13 mouse cellular contexts compared by ENCODE assay signal in the genomic region with DNA sequence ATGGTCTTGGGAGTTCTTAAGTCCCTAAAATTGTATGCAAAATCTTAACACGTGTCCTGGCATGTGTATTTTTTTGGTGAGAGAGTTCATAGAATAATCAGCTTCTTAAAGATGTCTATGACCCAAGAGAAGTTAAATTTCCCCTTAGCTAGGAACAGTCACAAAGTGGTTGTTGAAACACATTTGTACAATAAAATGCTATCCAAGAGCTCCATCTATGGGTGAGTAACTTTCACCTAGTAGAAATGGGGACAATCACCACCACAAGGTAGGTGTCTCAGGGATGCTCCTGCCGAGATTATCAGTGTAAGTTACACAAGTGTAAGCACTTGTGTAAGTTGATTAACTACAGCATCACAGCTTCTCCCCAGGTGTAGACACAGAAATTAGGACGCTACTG.
DNase-seq lines count a peak whose midpoint lies in the region; ATAC-seq and TF ChIP-seq lines count a peak whose summit lies in the region.
"Had no signal": no experiment of that assay in that cellular context is flagged by ENCODE, and none has a peak within 500 bp of the region (broad histone marks: within the 10 kb centered on the region; RNA-seq: fewer than 3 reads in every experiment).

No protein-coding gene starts in this region.

- peaks cover 40% of the 10 kb centered on the region for H3K36me3 ChIP-seq in intestine, postnatal 0 days (ENCODE audit: control insufficient read depth, insufficient read depth)
- H3K36me3 ChIP-seq in intestine, embryonic 16.5 days (ENCODE audit: control insufficient read depth, insufficient read depth, low read length), result no peaks in the 10 kb centered on the region
- peaks cover 17% of the 10 kb centered on the region; the same call in 1 of the 2 replicates for H3K36me3 ChIP-seq in neural tube, embryonic 15.5 days
- H3K36me3 ChIP-seq in forebrain, embryonic 12.5 days (replicated peaks), result peaks cover 36% of the 10 kb centered on the region

- H3K4me2 ChIP-seq in intestine, postnatal 0 days (replicated peaks; ENCODE audit: low read depth), result no peak overlapping the region
- no peak overlapping the region for H3K4me2 ChIP-seq in intestine, embryonic 16.5 days (ENCODE audit: low read depth, low read length)
- H3K4me2 ChIP-seq in neural tube, embryonic 15.5 days, result no peak overlapping the region
- no peak overlapping the region for H3K4me2 ChIP-seq in forebrain, embryonic 12.5 days
- H3K4me2 ChIP-seq: embryonic facial prominence, embryonic 13.5 days; hindbrain, embryonic 12.5 days; liver, embryonic 13.5 days had no signal

- peak; percentile 3 for DNase-seq in neural tube, embryonic 10.5 days (ENCODE audit: extremely low spot score, low spot score)
- no peak for DNase-seq in Patski (ENCODE audit: low read depth, low spot score)
- DNase-seq in naive thymus-derived CD4-positive, alpha-beta T cell, adult 2 months (ENCODE audit: low read depth), result peak; percentile 18
- DNase-seq in heart, postnatal 4 days, result no peak
- DNase-seq: layer of hippocampus, adult 9-11 months; liver, embryonic 13.5 days had no signal

- H3K4me1 ChIP-seq in intestine, postnatal 0 days (replicated peaks; ENCODE audit: control insufficient read depth, insufficient read depth, low read length), result no peaks in the 10 kb centered on the region
- H3K4me1 ChIP-seq in intestine, embryonic 16.5 days (ENCODE audit: control insufficient read depth, insufficient read depth, low read length), result no peaks in the 10 kb centered on the region
- H3K4me1 ChIP-seq in neural tube, embryonic 15.5 days, result no peaks in the 10 kb centered on the region
- no peaks in the 10 kb centered on the region for H3K4me1 ChIP-seq in forebrain, embryonic 12.5 days
- H3K4me1 ChIP-seq: embryonic facial prominence, embryonic 13.5 days; hindbrain, embryonic 12.5 days; liver, embryonic 13.5 days had no signal

- POLR2A ChIA-PET in Patski (lab: Charles Lee), result interaction anchor here (0.8 kb wide), 1 partner anchor 10 kb away, joined by 3 read pairs; no protein-coding TSS in a partner anchor

- H3K27ac ChIP-seq in intestine, postnatal 0 days (ENCODE audit: low read depth, low read length), result no peak overlapping the region
- H3K27ac ChIP-seq in intestine, embryonic 16.5 days (ENCODE audit: low read length), result no peak overlapping the region
- no peak overlapping the region for H3K27ac ChIP-seq in neural tube, embryonic 15.5 days (replicated peaks)
- no peak overlapping the region for H3K27ac ChIP-seq in forebrain, embryonic 12.5 days
- H3K27ac ChIP-seq: embryonic facial prominence, embryonic 13.5 days; hindbrain, embryonic 12.5 days; liver, embryonic 13.5 days had no signal

- H3K4me3 ChIP-seq in intestine, postnatal 0 days (ENCODE audit: low read depth, low read length), result no peak overlapping the region
- H3K4me3 ChIP-seq in intestine, embryonic 16.5 days (ENCODE audit: low read length), result no peak overlapping the region
- H3K4me3 ChIP-seq in neural tube, embryonic 15.5 days (replicated peaks), result no peak overlapping the region
- H3K4me3 ChIP-seq in forebrain, embryonic 12.5 days (replicated peaks), result no peak overlapping the region
- H3K4me3 ChIP-seq: embryonic facial prominence, embryonic 13.5 days; hindbrain, embryonic 12.5 days; liver, embryonic 13.5 days had no signal

- peak; percentile 69 for TF ChIP-seq CTCF in intestine, postnatal 0 days (IDR thresholded peaks at IDR 0.05; ENCODE audit: low read depth)
- TF ChIP-seq CTCF in Patski (IDR thresholded peaks at IDR 0.05), result peak; percentile 57

- H3K27me3 ChIP-seq in intestine, postnatal 0 days (replicated peaks; ENCODE audit: control insufficient read depth, insufficient read depth, low read length), result no peaks in the 10 kb centered on the region
- H3K27me3 ChIP-seq in intestine, embryonic 16.5 days (replicated peaks; ENCODE audit: control insufficient read depth, insufficient read depth, low read length), result no peaks in the 10 kb centered on the region
- no peaks in the 10 kb centered on the region for H3K27me3 ChIP-seq in neural tube, embryonic 15.5 days (replicated peaks)
- no peaks in the 10 kb centered on the region for H3K27me3 ChIP-seq in Patski
- H3K27me3 ChIP-seq in forebrain, embryonic 12.5 days, result no peaks in the 10 kb centered on the region
- H3K27me3 ChIP-seq: embryonic facial prominence, embryonic 13.5 days; hindbrain, embryonic 12.5 days; liver, embryonic 13.5 days had no signal

- WGBS in intestine, postnatal 0 days, result 57% methylated on average over 3 of the region's 3 CpGs
- 65% methylated on average over 3 of the region's 3 CpGs for WGBS in intestine, embryonic 16.5 days
- 78% methylated on average over 3 of the region's 3 CpGs for WGBS in neural tube, embryonic 15.5 days
- WGBS in forebrain, embryonic 12.5 days, result 76% methylated on average over 3 of the region's 3 CpGs

- no peak for ATAC-seq in intestine, postnatal 0 days
- no peak for ATAC-seq in intestine, embryonic 16.5 days
- no peak for ATAC-seq in neural tube, embryonic 15.5 days (ENCODE audit: low FRiP score)
- no peak for ATAC-seq in Patski
- ATAC-seq in forebrain, embryonic 12.5 days (ENCODE audit: low FRiP score), result no peak
- ATAC-seq: midbrain, embryonic 16.5 days had no signal

- H3K9ac ChIP-seq in intestine, postnatal 0 days (ENCODE audit: low read depth, low read length), result no peak overlapping the region
- no peak overlapping the region for H3K9ac ChIP-seq in intestine, embryonic 16.5 days (ENCODE audit: low read depth, low read length)
- no peak overlapping the region for H3K9ac ChIP-seq in neural tube, embryonic 15.5 days (replicated peaks)
- H3K9ac ChIP-seq in forebrain, embryonic 12.5 days, result no peak overlapping the region
- H3K9ac ChIP-seq: embryonic facial prominence, embryonic 13.5 days; hindbrain, embryonic 12.5 days; liver, embryonic 13.5 days had no signal

- no peaks in the 10 kb centered on the region for H3K9me3 ChIP-seq in intestine, postnatal 0 days (ENCODE audit: control insufficient read depth)
- H3K9me3 ChIP-seq in intestine, embryonic 16.5 days (ENCODE audit: control insufficient read depth, low read length), result no peaks in the 10 kb centered on the region
- no peaks in the 10 kb centered on the region for H3K9me3 ChIP-seq in neural tube, embryonic 15.5 days (replicated peaks)
- no peaks in the 10 kb centered on the region for H3K9me3 ChIP-seq in forebrain, embryonic 12.5 days
- H3K9me3 ChIP-seq: embryonic facial prominence, embryonic 13.5 days; hindbrain, embryonic 12.5 days; liver, embryonic 13.5 days had no signal

- in situ Hi-C loops in Patski (cut with MboI; ENCODE audit: low pct_unique_long_range_greater_than_20kb), result no loop called here

- CTCF ChIA-PET in Patski (lab: Charles Lee), result interaction anchor here (1.0 to 4.2 kb wide), 13 partner anchors 9 to 152 kb away, joined by 3 to 37 read pairs (median 5); no protein-coding TSS in a partner anchor

Comparison
In these comparisons a context has a peak if more than half of its experiments do, and no peak if none do; other contexts are left out.
1. DNase-seq: peak in neural tube, embryonic 10.5 days (single experiment) and naive thymus-derived CD4-positive, alpha-beta T cell, adult 2 months (single experiment); none in Patski (single experiment) and heart, postnatal 4 days (single experiment).